Mouse (Mus musculus): ENCODE results near the gene Map7d1. TPM values are rescaled to one million over a fixed set of nuclear protein-coding genes. Genes with fewer than 3 reads are reported as not detected.
A peak's percentile ranks its signal among the peaks of the same experiment; 100 is the strongest.

The Map7d1 gene
- polyA plus RNA-seq, 1 experiment = 47.3 TPM

DNA sequence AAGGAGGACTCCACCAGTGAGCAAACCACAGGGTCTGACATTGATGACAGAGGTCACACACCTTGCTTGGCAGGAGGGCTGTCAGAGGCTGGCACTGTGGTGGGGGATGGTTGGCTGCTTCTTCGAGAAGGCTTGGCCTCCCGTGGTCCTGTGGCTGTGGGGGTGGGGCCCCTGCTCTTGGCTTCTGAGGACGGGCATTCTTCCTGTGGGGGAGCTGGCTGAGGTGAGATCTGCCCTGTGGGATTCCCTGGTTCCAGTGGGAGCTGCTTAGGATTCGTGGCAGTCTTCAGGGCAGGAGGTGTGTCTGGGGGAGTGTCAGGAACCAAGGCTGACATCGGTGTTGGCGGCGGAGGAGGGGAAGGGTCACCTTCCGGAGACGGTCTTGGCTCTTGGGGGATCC, 14.2 kb downstream of the Map7d1 start:
- no peak for TF ChIP-seq POLR2A (IDR thresholded peaks at IDR 0.05; ENCODE audit: low read depth, low read length)
- TF ChIP-seq CTCF (IDR thresholded peaks at IDR 0.05; ENCODE audit: extremely low read depth, insufficient read length, insufficient replicate concordance, low read depth, low read length) = no peak
- peaks cover 14% of the 10 kb centered on the region for H3K36me3 ChIP-seq (ENCODE audit: control insufficient read depth, insufficient read depth, low read length)
- no peaks in the 10 kb centered on the region for H3K27me3 ChIP-seq (ENCODE audit: control insufficient read depth, insufficient read depth, low read length)
- peaks cover 4% of the 10 kb centered on the region for H3K4me1 ChIP-seq (ENCODE audit: control insufficient read depth, insufficient read depth, insufficient read length, low read length)
- no peak overlapping the region for H3K4me3 ChIP-seq (ENCODE audit: low read depth, low read length)
- no peak overlapping the region for H3K27ac ChIP-seq (ENCODE audit: insufficient read depth, low read depth, low read length)
- WGBS = 69% methylated on average over 9 of the region's 9 CpGs

DNA sequence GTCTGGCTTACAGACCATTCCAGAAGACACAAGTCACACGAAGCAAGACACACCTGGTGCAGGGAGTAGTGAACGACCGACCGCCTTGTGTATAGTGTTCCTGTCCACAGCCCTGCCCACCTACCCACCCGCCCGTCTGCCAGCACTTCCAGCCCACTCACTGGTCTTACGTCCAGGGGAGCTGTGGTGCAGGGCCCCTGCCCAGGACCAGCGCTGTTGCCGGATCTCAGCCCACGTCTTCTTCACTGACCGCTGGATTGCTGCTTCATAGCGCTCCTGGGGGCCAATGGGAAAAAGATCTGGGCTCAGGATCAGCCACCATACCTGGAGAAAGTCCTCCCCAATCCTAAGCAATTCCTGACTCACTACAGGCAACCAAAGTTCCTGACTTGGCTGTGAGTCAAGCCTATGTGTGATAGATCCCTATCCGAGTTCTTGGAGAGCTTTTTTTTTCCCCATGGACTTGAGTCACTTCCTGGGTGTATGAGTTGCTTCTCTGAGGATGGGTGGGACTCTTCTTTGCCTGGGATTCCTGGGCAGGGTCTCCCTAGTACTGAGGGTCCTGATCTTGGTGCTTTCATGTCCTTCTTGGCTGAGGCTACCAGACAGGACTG, 16.2 kb downstream of the Map7d1 start:
- TF ChIP-seq CTCF (IDR thresholded peaks at IDR 0.05; ENCODE audit: extremely low read depth, insufficient read length, insufficient replicate concordance, low read depth, low read length) = no peak
- TF ChIP-seq POLR2A (IDR thresholded peaks at IDR 0.05; ENCODE audit: low read depth, low read length) = no peak
- H3K27ac ChIP-seq (ENCODE audit: insufficient read depth, low read depth, low read length) = no peak overlapping the region
- H3K4me1 ChIP-seq (ENCODE audit: control insufficient read depth, insufficient read depth, insufficient read length, low read length) = peaks cover 8% of the 10 kb centered on the region
- peaks cover 17% of the 10 kb centered on the region for H3K36me3 ChIP-seq (ENCODE audit: control insufficient read depth, insufficient read depth, low read length)
- H3K4me3 ChIP-seq (ENCODE audit: low read depth, low read length) = no peak overlapping the region
- no peaks in the 10 kb centered on the region for H3K27me3 ChIP-seq (ENCODE audit: control insufficient read depth, insufficient read depth, low read length)
- WGBS = 86% methylated on average over 13 of the region's 13 CpGs

DNA sequence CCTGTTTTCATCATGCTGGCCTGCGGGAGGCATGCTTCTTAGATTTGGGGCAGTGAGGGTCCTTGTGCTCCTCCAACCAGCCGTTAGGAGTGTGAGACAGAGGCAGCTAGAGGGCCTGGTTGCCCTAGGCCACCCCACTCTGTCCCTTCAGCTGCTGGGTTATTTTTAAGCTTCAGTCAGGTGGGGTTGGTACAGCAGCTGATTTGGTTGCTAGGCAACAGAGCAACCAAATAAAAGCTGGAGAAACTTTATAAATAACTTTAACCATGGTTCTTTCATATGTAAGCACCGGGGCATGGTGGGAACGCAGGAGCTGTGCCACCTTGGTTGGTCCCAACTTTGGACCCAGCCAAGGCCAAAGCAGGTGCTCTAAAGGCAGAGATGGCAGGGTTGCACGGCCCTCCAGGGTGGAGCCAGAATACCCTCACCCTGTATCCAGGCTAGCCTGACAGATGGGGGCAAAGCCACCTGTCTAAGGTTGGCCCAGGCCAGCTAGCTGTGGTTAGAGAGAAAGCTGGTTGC, 18.4 kb downstream of the Map7d1 start:
- peaks cover 34% of the 10 kb centered on the region for H3K36me3 ChIP-seq (ENCODE audit: control insufficient read depth, insufficient read depth, low read length)
- no peak overlapping the region; the same call in 1 of the 2 replicates for H3K27ac ChIP-seq (ENCODE audit: insufficient read depth, low read depth, low read length)
- no peaks in the 10 kb centered on the region for H3K27me3 ChIP-seq (ENCODE audit: control insufficient read depth, insufficient read depth, low read length)
- peaks cover 8% of the 10 kb centered on the region for H3K4me1 ChIP-seq (ENCODE audit: control insufficient read depth, insufficient read depth, insufficient read length, low read length)
- WGBS = 60% methylated on average over 5 of the region's 5 CpGs
- no peak overlapping the region for H3K4me3 ChIP-seq (ENCODE audit: low read depth, low read length)
- TF ChIP-seq POLR2A (IDR thresholded peaks at IDR 0.05; ENCODE audit: low read depth, low read length) = no peak
- TF ChIP-seq CTCF (IDR thresholded peaks at IDR 0.05; ENCODE audit: extremely low read depth, insufficient read length, insufficient replicate concordance, low read depth, low read length) = no peak

DNA sequence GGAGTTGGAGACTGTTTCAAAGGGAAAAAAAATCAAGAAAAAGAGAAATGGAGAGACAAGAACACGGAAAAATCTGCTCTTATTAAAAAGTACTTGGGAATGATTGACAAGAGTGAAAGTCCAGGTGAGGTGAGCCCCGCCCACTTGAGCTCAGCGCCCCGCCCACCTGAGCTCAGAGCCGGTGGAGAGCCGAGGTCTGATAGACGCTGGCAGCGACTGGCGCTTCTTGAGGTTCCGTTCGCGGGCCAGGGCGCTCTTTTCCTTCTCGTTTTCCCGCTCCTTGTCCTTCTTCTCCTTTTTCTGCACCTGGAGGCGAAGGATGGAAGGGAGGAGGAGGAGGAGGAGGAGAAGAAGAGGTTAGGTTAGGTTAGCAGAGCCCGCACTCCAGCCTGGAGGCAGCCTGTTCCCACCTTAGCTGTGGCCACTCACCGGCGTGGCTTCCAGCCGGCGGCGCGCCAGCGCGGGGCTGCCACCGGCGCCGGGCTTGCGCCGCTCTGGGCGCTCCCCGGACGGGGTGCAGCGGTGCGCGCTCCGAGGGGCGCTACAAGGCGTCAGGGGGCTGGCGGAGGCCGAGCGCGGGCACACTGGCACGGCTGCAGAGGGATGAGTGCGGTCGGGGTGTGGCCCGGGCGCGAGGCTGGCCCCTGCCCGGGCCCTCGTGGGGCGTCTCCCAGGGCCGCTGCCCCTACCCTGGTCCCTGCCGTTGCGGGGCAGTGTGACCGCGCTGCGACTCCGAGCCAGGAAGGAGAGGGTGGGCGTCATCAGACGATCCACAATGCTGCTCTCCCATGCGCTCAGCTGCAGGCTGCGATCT, 19.5 kb downstream of the Map7d1 start:
- H3K4me3 ChIP-seq (ENCODE audit: low read depth, low read length) = peak overlapping the region; percentile 49
- H3K27me3 ChIP-seq (ENCODE audit: control insufficient read depth, insufficient read depth, low read length) = no peaks in the 10 kb centered on the region
- H3K36me3 ChIP-seq (ENCODE audit: control insufficient read depth, insufficient read depth, low read length) = peaks cover 37% of the 10 kb centered on the region
- peaks cover 8% of the 10 kb centered on the region for H3K4me1 ChIP-seq (ENCODE audit: control insufficient read depth, insufficient read depth, insufficient read length, low read length)
- H3K27ac ChIP-seq (ENCODE audit: insufficient read depth, low read depth, low read length) = no peak overlapping the region
- 42% methylated on average over 62 of the region's 63 CpGs for WGBS
- TF ChIP-seq POLR2A (IDR thresholded peaks at IDR 0.05; ENCODE audit: low read depth, low read length) (no peak), CTCF (IDR thresholded peaks at IDR 0.05; ENCODE audit: extremely low read depth, insufficient read length, insufficient replicate concordance, low read depth, low read length) (no peak)

DNA sequence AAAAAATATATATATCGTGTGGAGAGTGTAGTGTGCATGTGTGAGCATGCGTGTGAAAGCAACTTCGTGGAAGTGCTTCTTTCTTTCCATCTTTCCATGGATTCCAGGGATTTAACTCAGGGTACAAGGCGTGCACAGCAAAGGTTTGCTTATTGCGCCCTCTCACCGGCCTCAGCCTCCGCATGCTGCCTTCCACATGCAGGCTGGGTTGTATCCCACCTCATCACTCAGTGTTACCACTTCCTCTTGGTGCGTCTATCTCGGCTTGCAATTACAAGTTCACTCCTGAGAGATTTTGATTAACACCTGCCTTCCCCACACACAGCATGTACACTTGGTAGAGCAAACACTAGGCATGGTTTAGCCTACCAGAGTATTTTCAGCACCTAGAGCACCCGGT, 21.0 kb downstream of the Map7d1 start:
- no peaks in the 10 kb centered on the region for H3K27me3 ChIP-seq (ENCODE audit: control insufficient read depth, insufficient read depth, low read length)
- H3K27ac ChIP-seq (ENCODE audit: insufficient read depth, low read depth, low read length) = no peak overlapping the region
- H3K4me1 ChIP-seq (ENCODE audit: control insufficient read depth, insufficient read depth, insufficient read length, low read length) = peaks cover 8% of the 10 kb centered on the region
- TF ChIP-seq POLR2A (IDR thresholded peaks at IDR 0.05; ENCODE audit: low read depth, low read length) = no peak
- no peak overlapping the region for H3K4me3 ChIP-seq (ENCODE audit: low read depth, low read length)
- WGBS = 81% methylated on average over 10 of the region's 10 CpGs
- H3K36me3 ChIP-seq (ENCODE audit: control insufficient read depth, insufficient read depth, low read length) = peaks cover 28% of the 10 kb centered on the region

DNA sequence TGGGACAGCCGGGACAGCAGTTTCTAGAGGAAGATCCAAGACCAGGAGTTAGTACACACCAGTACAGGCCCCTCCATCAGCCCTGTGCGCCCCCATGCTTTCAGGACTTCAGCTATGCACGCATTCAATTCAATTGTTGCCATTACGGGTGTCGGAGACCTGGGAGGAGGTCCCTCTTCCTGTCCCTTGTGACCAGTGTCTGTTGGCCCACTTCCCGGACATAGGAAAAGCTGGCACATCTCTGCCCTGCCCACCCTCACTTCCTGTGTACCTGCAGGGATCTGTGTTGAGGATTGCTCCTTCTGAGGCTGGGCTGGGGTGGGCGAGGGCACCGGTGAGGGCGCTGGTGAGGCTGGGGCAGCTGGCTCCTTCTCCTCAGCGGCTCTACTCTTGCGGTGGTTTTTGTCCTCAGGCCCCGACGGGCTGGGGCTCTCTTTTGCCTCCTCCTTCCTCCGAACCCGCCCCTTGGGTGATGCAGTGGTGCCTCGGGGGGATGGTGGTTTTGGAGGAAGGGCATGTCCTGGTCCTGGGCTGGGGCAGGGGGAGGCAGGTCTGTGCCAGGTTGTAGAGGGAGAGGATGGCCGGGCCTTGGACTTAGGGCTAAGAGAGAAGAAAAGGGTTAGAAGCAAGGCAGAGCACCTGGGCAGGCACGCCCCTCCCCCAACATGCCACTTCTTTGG, 21.5 kb downstream of the Map7d1 start:
- Histone ChIP-seq H3K27ac (ENCODE audit: insufficient read depth, low read depth, low read length) (no peak overlapping the region), H3K27me3 (ENCODE audit: control insufficient read depth, insufficient read depth, low read length) (no peaks in the 10 kb centered on the region), H3K4me3 (ENCODE audit: low read depth, low read length) (no peak overlapping the region), H3K4me1 (ENCODE audit: control insufficient read depth, insufficient read depth, insufficient read length, low read length) (peaks cover 12% of the 10 kb centered on the region), H3K36me3 (ENCODE audit: control insufficient read depth, insufficient read depth, low read length) (peaks cover 28% of the 10 kb centered on the region)
- WGBS = 87% methylated on average over 18 of the region's 18 CpGs
- TF ChIP-seq CTCF (IDR thresholded peaks at IDR 0.05; ENCODE audit: extremely low read depth, insufficient read length, insufficient replicate concordance, low read depth, low read length) (no peak), POLR2A (IDR thresholded peaks at IDR 0.05; ENCODE audit: low read depth, low read length) (no peak)

Data from small intestine, adult 2 months (tissue).